Mouse (Mus musculus) 416B (cell line): ENCODE results near the gene Cnot3.

Experiments used
- DNase-seq: peaks from one replicate; pipeline ENCODE4 v3.0.0; 2011; ENCODE audit warnings: low read depth

The Cnot3 gene

GRCm38 (mm10) chr7:3698471-3698870, 53.4 kb downstream of the Cnot3 start:
- no peak for DNase-seq

- DNase-seq = peak; percentile 55
These were observed 58.2 kb downstream of the Cnot3 start for GRCm38 (mm10) chr7:3703148-3703878.

- peak; percentile 98 for DNase-seq
These were observed 58.9 kb downstream of the Cnot3 start, which contains the start of gene Rps9 for GRCm38 (mm10) chr7:3703879-3704441. Gene Rps9, plus strand, starts transcription at chr7:3703993.

- no peak for DNase-seq
These were observed 59.4 kb downstream of the Cnot3 start for GRCm38 (mm10) chr7:3704475-3704874.

- peak; percentile 36 for DNase-seq
These were observed 60.4 kb downstream of the Cnot3 start for GRCm38 (mm10) chr7:3705461-3705860.

GRCm38 (mm10) chr7:3705911-3706310, 60.8 kb downstream of the Cnot3 start:
- DNase-seq = no peak

GRCm38 (mm10) chr7:3706343-3706934, 61.4 kb downstream of the Cnot3 start:
- DNase-seq = peak; percentile 47

- DNase-seq = peak; percentile 97
These were observed 62.0 kb downstream of the Cnot3 start for GRCm38 (mm10) chr7:3707027-3707426.

- DNase-seq = peak; percentile 58
These were observed 62.7 kb downstream of the Cnot3 start for GRCm38 (mm10) chr7:3707568-3708413.

GRCm38 (mm10) chr7:3708447-3708980, 63.4 kb downstream of the Cnot3 start:
- peak; percentile 55 for DNase-seq

- peak; percentile 61 for DNase-seq
These were observed 63.9 kb downstream of the Cnot3 start for GRCm38 (mm10) chr7:3709000-3709399.
